Mouse (Mus musculus): ENCODE measurements around the gene Serinc3.

Serinc3 gene

DNA sequence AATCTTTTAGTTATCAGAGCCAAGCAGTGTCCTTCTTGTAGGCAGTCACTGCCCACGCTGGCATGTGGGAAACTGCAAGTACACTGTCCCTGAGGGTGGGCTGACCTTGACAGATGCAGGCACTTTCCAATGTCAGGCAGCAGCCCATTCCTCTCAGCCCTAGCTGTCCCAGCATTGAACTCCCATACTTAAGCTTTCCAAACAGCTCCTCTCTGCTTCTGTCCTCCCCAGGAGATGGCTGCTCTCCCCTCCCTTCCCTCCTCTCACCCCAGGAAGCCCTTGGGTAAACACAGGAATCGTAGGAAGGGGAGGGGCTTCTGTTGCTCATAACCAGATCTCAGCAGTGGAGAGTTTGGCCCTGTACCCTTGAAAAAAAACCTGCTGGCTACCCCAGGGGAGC is 49.8 kb downstream of the Serinc3 start:
- peak; percentile 81 for DNase-seq (ENCODE audit: low spot score)

GRCm38 (mm10) chr2:163593636-163594282 is 51.2 kb downstream of the Serinc3 start:
- DNase-seq (ENCODE audit: low spot score) = no peak

DNA sequence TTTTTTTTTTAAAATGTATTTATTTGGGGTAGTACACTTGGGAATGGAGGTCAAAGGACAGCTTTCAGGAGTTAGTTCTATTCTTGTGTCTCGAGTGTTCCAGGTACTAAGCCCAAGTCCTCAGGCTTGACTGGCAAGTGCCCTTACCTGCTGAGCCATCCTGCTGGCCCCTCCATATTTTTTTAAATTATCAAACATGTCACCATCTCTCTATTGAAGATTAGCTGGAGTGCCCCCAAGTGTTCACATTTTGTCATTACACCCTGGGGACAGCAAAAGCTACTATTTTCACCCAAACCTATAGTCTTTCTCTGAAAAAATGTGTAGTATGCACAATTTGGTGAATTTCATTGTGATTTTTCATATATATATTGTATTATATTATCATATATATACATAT is 52.8 kb downstream of the Serinc3 start:
- no peak for DNase-seq (ENCODE audit: low spot score)

DNA sequence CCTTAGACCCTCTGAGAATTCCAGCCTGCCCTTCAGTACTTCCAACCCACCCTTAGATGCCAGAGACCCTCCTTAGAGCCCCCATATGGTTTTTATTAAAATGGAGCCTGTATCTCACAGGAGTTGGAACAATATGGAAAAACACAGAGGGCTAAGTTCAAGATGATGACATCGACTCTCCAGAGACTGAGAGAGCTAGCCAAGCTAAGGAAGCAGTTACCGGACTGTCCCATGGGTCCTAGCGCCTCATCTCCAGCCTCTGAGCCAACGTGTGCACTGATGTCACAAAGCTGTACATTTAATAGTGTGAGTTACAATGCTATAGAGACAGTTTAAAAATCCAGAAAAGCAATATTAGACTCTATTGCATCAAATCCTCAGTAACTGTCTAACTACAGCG is 53.9 kb downstream of the Serinc3 start:
- no peak for DNase-seq (ENCODE audit: low spot score)

DNA sequence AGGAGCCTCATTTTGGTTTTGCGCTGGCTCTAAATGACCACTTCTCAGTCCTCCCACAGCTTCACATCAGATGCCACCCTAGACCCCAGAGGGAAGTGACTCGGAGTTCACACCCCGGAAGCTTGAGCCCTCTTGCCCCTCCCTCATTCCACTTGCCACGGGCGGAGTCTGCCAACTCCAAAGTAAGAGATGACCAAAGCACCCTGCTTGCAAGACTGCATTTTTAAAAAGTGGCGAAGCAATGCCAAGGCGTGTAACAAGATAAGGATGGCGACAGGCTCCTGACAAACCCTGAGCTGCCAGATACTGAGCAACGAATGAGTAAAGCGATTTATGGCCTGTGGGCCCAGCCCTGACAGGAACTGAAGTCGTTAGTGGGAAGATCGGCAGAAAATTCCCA is 54.7 kb downstream of the Serinc3 start:
- DNase-seq (ENCODE audit: low spot score) = no peak

DNA sequence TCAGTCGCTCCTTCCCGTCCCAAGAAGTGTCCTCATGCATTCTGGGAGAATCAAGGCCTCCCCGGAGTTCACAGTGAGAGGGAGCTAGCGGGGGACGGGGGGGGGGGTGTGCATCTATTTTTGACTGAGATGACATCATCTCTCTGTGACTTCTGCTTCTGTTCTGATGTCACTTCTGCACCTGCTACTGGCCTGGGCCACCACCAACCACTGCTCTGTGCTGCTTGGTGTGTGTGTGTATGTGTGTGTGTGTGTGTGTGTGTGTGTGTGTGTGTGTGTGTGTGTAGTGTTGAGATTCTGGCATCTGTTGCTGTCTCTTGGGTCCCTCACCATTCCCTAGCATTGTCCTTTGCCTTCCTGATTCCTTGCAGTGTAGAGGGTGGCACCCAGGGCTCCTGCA is 57.4 kb downstream of the Serinc3 start:
- no peak for DNase-seq (ENCODE audit: low spot score)

DNA sequence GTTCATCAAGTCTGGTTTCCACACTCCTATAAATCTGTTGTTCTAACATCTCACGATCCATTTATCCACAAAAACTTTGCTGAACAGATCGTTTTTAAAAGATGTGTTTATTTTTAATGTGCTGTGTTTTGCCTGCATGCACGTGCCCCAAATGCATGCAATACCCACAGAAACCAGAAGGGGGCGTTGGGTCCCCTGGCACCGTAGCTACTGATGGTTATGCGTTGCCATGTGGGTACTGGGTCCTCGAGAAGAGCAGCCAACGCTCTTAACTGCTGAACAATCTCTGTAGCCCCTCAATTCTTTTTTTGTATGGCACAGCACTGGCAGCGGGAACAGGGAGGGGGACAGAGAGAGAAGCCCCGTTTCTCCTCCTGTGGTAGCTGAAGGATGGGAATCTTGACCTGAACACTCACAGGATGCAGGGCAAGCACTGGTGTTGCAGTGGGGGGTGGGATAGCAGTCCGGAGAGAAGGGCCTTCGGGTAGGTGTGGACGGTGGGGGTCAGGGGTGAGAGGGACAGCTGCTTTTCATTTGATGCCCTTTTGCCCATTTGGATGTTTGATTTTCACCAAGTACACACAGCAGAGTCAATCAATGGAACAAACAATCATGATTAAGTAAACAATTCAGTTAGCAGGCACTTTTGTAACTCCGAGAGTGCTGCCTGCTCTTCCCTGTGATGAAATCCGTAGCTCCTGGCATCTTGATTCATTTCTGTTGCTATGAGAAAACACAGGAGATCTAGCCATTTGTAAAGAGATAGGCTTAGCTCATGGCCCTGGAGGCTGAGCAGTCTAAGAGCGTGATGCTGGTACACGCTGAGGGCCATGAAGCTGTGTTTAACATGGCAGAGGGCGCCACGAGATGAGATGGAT is 58.3 kb downstream of the Serinc3 start:
- DNase-seq (ENCODE audit: low spot score) = no peak

DNA sequence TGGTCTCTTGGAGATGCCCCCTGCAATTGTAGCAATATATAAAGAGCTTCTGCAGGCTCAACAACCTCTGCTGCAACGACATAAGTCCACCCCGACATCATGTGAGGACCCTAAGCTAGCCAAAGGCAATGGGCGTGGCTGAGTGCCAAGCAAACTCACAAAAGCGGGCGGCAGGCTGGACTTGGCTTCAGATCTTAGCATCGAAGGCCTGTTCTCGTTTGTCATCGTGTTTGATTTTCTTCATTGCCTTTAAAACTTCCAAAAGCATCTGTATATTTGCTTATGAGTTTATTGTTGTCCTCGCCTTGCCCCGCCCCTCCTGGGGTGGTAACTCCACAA is 60.9 kb downstream of the Serinc3 start:
- no peak for DNase-seq (ENCODE audit: low spot score)

- no peak for DNase-seq (ENCODE audit: low spot score)
These were observed 61.5 kb downstream of the Serinc3 start for GRCm38 (mm10) chr2:163583226-163584087.

DNA sequence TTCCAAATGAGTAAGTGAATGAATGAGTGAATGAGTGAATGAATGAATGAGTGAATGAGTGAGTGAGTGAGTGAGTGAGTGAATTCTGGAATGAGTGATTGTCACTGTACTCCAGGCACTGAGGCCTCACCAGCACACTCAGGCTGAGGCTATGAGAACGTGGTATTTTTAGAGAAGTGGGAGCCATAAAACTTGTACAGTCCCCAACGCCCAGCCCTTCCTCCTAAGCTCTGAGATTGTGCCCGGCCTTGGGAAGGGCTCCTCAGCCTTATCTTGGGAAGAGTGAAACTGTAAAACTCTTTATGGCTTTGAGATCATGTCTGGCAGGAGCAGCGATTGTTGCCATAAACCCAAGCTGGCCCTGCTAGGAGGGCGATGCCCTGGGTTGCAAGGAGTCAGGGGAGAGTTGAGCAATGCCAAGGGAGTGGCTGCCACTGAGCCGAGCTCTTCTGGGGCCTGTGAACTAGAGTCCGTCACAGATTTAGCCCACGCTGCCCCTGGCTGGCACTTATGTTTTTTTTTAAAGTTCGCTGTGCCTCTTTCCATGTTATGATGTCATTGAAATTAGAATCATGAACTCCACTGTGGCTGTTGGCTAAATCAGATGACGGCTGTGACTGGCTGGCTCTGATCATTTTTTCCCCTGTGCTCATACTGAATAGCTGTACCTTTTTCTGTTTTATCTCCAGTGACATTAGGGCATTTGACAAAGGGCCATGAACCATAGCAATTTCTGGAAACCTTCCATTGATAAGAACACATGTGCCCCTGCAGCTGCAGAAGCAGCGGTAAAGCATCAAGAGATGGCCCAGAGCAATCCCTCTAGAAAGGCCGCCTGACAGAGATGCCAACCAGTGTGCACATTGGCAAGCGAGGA is 64.6 kb downstream of the Serinc3 start:
- DNase-seq (ENCODE audit: low spot score) = peak; percentile 45

DNA sequence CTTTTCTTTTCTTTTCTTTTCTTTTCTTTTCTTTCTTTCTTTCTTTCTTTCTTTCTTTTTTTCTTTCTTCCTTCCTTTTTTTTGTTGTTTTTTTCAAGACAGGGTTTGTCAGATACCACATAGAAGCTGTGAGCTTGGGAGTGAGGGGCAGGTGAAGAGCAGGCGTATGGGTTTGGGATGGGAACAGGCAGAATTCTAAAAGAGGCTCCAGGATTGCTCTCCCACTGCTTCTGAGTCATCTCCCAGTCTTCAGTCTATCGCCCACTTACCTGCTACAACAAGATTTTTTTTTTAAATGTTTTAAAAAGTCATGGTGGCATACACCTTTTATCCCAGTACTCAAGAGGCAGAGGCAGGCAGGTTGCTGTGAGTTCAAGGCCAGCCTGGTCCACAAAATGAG is 66.9 kb downstream of the Serinc3 start:
- DNase-seq (ENCODE audit: low spot score) = no peak

GRCm38 (mm10) chr2:163575248-163575647 is 69.7 kb downstream of the Serinc3 start:
- DNase-seq (ENCODE audit: low spot score) = no peak

- DNase-seq (ENCODE audit: low spot score) = no peak
These were observed 70.6 kb downstream of the Serinc3 start for GRCm38 (mm10) chr2:163574321-163574720.
